Mouse (Mus musculus) cortical plate, adult 2 months (tissue): Measurements from ENCODE around the gene Hoxd8. TPM values are rescaled to one million over a fixed set of nuclear protein-coding genes. Genes with fewer than 3 reads are reported as not detected.

Source experiments
- H3K27ac ChIP-seq: fragments of 200-500 bp; 2 replicates; pipeline ENCODE4 v1.5.1; 2012; ENCODE audit warnings: low read length, control low read depth, inconsistent platforms; ENCODE audit not compliant: insufficient read depth
- H3K4me1 ChIP-seq: fragments of 200-500 bp; 2 replicates; pipeline ENCODE4 v1.6.1; 2011; ENCODE audit warnings: low read length; ENCODE audit not compliant: control insufficient read depth, insufficient read depth
- H3K4me3 ChIP-seq: fragments of 200-500 bp; 2 replicates; pipeline ENCODE4 v1.5.1; 2011; ENCODE audit warnings: mild to moderate bottlenecking, low read length, control low read depth; ENCODE audit not compliant: insufficient read depth
- CTCF ChIP-seq: fragments of 200-500 bp; IDR thresholded peaks from 2 replicates; pipeline ENCODE4 v1.5.1; 2011; ENCODE audit warnings: mild to moderate bottlenecking, control low read depth, low read length; ENCODE audit not compliant: insufficient read depth; ENCODE audit errors: extremely low read depth
- POLR2A ChIP-seq: fragments of 200-500 bp; IDR thresholded peaks from 2 replicates; pipeline ENCODE4 v1.6.1; 2011; ENCODE audit warnings: mild to moderate bottlenecking, low read length, control low read depth; ENCODE audit not compliant: insufficient read depth; ENCODE audit errors: extremely low read depth
- polyA plus RNA-seq: library from polyadenylated mRNA; depleted of rRNA; stranded (reverse); fragments of >200 nt; gene quantifications from 2 replicates; pipeline ENCODE4 v1.2.3, GENCODE M21; 2012

Gene Hoxd8
- polyA plus RNA-seq, 1 experiment, result not detected

DNA sequence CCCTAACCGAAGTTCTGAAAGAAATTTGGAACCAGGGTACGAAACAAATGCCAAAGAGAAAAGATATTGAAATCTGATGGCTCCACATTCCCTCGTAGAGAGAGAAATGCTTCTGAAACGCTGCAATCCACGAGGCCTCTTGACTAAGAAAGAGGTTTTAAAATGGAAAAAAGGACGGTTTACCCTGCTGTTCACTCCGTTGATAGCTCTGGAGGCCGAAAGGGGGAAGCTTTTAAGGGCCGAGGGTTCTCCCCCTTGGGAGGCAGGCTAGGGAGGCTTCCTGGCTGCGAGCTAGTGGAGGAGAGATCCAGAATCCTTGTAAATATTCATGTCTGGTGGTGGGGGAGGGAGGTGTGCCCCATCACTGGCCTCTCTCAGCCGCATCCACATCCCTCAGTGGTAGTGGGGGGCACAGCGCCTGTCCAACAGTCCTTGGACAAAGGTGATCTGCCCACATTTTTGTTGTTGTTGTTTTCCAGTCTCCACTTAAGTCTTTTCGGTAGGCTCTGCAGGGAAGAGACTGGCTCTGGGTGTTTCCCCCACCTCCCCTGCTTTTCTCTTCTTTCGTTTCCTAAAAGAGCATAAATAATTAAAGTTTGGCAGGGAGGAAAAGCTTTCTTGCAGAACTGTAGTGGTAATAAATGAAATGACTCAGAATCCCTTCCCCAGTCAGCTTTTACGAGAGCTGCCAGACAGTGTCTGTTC is 25.4 kb upstream of the Hoxd8 start, which contains the start of gene Hoxd11:
TSS of gene Hoxd11 (plus strand) at position 667 of the 705 bp plus-strand sequence.
- no peak within 1 kb of the TSS for H3K4me3 ChIP-seq
- TF ChIP-seq POLR2A, result no peak
- no peak for TF ChIP-seq CTCF
- H3K27ac ChIP-seq, result no peak within 1 kb of the TSS
- H3K4me1 ChIP-seq, result no peaks in the 10 kb centered on the region

DNA sequence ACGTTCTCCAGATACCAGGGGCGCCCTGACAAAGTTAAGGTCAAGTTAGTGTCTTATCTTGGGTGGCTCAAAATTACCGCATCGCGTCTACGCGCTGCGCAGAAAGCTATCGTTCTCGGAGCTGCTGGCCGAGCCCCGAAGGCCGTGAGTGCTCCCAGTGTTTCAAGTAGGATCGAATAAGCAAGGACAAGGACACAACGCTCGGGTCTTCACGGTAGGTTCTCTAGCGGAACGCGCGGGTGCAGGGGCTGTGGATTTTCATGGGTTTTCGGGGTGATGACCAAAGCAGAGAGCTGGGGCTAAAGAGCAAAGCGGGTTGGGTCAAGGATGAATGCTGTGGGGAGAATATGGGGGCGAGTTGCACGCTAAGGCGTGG is 24.8 kb upstream of the Hoxd8 start:
- Histone ChIP-seq H3K4me1 (no peaks in the 10 kb centered on the region), H3K27ac (no peak overlapping the region), H3K4me3 (no peak overlapping the region)
- TF ChIP-seq POLR2A, result no peak
- TF ChIP-seq CTCF, result no peak

DNA sequence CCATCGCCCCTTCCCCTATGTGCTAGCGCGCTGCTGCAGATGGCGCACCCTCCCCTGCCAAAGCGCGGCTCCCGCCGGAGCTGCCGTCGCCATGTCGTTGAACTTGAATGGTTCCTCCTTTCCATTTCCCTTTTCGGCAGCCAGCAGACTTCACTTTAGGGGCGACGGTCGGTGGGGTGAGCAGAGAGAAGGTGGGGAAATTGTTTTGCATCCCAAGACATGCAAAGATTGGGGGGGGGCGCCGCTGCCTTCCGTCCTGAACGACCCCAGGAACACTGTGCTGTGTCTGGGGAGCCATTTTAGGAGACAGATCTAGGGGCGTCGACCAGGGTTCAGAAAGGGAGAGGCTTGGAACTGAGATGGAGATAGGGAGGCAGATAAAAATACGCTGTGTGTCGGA is 24.4 kb upstream of the Hoxd8 start:
- no peak overlapping the region for H3K4me3 ChIP-seq
- TF ChIP-seq POLR2A (no peak), CTCF (no peak)

DNA sequence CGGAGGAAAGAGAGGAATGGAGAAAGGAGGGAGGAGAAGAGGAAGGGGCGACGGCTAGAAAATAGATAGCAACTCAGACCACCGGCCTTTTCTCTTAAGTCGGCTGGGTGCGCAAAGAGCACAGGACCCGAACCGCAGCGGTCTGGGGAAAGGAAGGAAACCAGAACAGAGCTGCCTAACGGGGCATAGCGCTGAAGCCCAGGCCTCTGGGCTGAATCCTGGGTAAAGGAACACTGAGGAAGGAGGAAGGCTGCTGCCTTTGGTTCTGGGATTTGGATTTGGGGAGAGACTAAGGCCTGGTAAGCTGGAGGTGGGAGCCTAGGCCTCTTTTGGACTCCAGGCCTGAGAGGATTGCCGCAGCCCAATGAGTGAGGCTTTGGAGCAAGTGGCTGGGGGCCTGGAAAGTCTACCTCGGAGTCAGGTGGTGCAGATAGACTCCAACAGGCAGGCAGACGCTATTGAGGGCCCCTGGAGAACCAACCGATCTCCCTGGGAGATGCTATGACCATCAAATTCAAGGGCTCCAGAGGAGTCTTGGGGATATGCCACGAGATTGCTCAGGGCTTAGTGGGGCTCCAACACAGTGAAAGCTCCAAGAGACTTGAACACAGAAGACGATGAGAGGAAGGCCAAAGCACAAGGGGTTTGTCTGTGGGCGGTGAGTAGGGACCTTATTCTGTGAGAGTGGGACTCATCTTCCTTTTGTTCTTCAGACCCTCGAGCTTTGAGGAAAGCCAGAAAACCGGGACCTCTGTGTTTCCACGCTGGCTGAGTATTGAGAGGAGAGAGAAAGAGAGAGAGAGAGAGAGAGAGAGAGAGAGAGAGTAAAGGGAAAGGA is 23.6 kb upstream of the Hoxd8 start:
- no peaks in the 10 kb centered on the region for H3K4me1 ChIP-seq
- TF ChIP-seq CTCF, result no peak
- TF ChIP-seq POLR2A, result no peak
- H3K27ac ChIP-seq, result no peak overlapping the region
- no peak overlapping the region for H3K4me3 ChIP-seq

More for the DNA sequence above, 24.4 kb upstream of the Hoxd8 start:
- no peaks in the 10 kb centered on the region for H3K4me1 ChIP-seq
- H3K27ac ChIP-seq, result no peak overlapping the region

DNA sequence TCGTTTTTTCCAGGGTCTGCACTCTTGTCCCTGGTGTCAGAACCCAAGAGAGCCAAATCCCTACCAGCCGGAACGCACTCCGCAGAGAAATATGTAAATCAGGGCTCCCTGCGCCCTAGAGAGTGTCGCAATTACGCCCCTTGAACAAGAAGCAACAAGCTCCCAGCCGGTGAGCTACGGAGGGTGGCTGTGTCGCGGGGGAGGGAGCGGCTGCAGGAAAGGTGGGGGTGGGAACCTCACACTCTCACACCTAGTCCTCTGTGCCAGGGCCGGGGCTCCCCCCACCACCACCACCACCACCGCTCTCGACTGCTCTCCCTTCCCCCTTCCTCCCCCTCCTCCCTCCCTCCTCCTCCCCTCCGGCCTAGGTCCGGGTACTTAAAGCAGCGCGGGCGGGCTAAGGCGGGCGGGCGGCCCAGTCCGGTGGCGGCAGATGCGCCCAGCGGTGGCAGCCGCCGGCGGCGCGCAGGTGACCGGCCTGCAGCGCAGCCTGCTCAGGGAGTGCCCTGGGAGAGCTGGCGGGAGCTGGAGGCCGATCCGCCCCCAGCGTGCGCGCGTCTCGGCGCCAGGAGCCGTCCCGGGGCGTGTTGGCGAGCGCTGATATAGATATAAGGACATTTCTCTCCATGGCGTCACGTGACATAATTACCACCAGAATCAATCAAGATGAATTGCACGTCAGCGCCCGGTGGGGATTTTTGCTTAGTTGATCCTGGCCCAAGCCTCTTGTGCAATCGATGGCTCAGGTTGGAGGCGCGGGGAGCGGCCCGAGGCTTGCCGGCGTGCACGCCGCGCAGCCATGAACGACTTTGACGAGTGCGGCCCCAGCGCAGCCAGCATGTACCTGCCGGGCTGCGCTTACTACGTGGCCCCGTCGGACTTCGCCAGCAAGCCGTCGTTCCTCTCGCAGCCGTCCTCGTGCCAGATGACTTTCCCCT is 22.6 kb upstream of the Hoxd8 start:
- Histone ChIP-seq H3K4me3 (no peak overlapping the region), H3K27ac (no peak overlapping the region), H3K4me1 (no peaks in the 10 kb centered on the region)
- TF ChIP-seq POLR2A, result no peak
- no peak for TF ChIP-seq CTCF

DNA sequence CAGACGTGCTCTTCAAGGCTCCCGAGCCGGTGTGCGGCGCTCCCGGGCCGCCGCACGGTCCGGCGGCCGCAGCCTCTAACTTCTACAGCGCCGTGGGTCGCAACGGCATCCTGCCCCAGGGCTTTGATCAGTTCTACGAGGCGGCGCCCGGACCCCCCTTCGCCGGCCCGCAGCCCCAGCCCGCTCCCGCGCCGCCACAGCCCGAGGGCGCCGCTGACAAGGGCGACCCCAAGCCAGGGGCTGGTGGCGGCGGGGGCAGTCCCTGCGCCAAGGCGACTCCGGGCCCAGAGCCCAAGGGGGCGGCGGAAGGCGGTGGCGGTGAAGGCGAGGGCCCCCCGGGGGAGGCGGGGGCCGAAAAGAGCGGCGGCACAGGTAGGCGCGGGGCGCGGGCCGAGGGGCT is 21.6 kb upstream of the Hoxd8 start:
- Histone ChIP-seq H3K27ac (no peak overlapping the region), H3K4me1 (no peaks in the 10 kb centered on the region), H3K4me3 (no peak overlapping the region)
- TF ChIP-seq CTCF (no peak), POLR2A (no peak)

DNA sequence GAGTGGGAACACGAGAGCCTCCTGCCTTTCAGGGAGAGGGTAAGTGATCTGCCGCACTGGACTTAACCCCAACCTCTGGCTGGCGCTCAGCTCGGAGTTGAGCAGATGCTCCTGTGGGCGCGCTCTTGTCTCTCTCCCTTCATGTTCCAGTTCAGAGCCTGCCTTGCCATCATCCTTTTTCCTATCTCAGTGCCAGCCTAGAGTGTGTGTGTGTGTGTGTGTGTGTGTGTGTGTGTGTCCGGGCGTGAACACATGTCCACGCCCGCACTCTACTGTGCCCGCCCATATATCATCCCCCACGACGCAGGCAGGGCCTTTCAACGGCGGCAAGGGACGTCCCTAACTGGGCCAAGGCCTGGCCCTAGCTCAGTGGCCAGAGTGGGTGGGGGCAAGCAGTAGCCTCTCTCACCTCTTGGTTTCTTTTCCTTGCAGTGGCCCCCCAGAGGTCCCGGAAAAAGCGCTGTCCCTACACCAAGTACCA is 20.9 kb upstream of the Hoxd8 start:
- Histone ChIP-seq H3K27ac (no peak overlapping the region), H3K4me1 (no peaks in the 10 kb centered on the region), H3K4me3 (no peak overlapping the region)
- TF ChIP-seq CTCF, result no peak
- no peak for TF ChIP-seq POLR2A

DNA sequence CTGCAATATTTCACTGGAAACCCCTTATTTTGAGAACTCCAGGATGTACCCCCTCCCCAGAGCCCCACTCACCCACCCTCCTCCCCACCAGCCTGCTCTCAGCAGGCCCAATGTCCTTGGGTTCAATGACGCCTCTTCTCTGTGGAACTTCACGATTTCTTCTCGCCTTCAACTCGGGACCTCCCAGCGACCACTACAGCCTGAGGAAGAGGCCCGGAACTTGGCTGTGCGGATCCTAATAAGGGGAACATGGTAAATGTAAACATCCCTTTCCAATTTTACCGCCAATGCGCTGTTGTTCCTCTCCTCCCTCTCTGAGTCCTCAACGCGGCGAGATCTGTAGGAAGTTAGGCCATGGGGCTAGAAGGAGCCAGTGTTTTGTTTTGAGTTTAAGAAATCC is 20.3 kb upstream of the Hoxd8 start:
- TF ChIP-seq CTCF, result no peak
- TF ChIP-seq POLR2A, result no peak
- H3K4me1 ChIP-seq, result no peaks in the 10 kb centered on the region
- H3K27ac ChIP-seq, result no peak overlapping the region
- H3K4me3 ChIP-seq, result no peak overlapping the region

DNA sequence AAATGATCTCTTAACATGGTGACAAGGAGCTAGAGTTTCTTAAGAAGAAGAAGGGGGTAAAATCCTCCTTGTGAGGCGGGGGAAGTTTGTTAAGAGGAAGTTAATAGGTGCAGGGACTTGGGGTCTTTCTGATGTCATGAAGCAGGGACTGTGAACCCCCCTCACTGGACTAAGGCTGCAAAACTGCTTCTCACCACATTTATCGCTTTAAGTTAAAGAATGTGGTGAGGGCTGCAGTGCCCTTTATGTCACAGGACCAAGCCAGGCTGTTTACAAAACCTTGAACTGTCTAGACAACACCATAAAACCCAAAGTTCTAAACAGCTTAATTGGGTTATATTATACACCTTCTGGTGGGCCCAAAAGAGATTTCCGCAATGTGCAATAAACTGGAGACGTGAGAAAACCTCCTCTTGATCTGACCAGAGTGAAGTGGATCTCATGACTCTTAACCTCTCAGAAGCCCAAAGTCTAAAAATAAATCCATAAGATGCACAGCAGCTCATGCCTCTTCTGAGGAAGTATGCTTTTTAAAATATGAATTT is 19.3 kb upstream of the Hoxd8 start:
- Histone ChIP-seq H3K27ac (no peak overlapping the region), H3K4me1 (no peaks in the 10 kb centered on the region), H3K4me3 (no peak overlapping the region)
- TF ChIP-seq POLR2A, result no peak
